In the genomic region with DNA sequence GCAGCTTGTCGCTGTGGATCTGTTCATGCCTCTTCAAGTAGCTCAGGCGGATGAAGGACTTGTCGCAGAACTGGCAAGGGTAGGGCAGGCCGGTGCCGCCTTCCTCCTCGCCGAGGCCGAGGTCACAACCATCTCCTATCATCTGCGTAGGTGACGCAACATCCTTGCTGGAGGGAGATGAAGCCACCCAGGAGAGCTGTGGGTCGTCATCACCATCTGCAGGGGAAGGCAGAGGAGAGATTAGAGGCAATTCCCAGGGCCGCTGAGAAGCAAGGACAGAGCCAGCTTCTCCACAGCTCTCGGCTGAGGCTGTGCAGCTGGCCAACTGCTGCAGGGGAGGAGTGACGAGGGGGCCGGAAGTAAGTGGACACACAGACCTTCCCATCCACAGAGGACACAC, we compare ENCODE assay signal across 9 mouse cellular contexts.
DNase-seq lines count a peak whose midpoint lies in the region; ATAC-seq and TF ChIP-seq lines count a peak whose summit lies in the region.
"Had no signal": no experiment of that assay in that cellular context is flagged by ENCODE, and none has a peak within 500 bp of the region (broad histone marks: within the 10 kb centered on the region; RNA-seq: fewer than 3 reads in every experiment).

No protein-coding gene starts in this region.

- H3K4me2 ChIP-seq in forebrain, embryonic 13.5 days = no peak overlapping the region
- no peak overlapping the region for H3K4me2 ChIP-seq in forebrain, embryonic 15.5 days (replicated peaks)
- H3K4me2 ChIP-seq in lung, postnatal 0 days (replicated peaks; ENCODE audit: low read depth, low read length) = no peak overlapping the region
- no peak overlapping the region for H3K4me2 ChIP-seq in hindbrain, embryonic 12.5 days (replicated peaks)

- H3K9ac ChIP-seq in forebrain, embryonic 13.5 days = 0 out of 2 replicates have a peak overlapping the region, but pooled peaks have one; percentile 8
- no peak overlapping the region for H3K9ac ChIP-seq in forebrain, embryonic 15.5 days (replicated peaks)
- no peak overlapping the region for H3K9ac ChIP-seq in lung, postnatal 0 days (replicated peaks; ENCODE audit: low read depth)
- H3K9ac ChIP-seq in hindbrain, embryonic 12.5 days = no peak overlapping the region

- H3K9me3 ChIP-seq in forebrain, embryonic 13.5 days (replicated peaks) = no peaks in the 10 kb centered on the region
- H3K9me3 ChIP-seq in forebrain, embryonic 15.5 days = no peaks in the 10 kb centered on the region
- H3K9me3 ChIP-seq in lung, postnatal 0 days (ENCODE audit: low read length) = no peaks in the 10 kb centered on the region
- H3K9me3 ChIP-seq in hindbrain, embryonic 12.5 days (replicated peaks) = no peaks in the 10 kb centered on the region

- no peak overlapping the region for H3K27ac ChIP-seq in forebrain, embryonic 13.5 days
- no peak overlapping the region for H3K27ac ChIP-seq in forebrain, embryonic 15.5 days (replicated peaks)
- H3K27ac ChIP-seq in lung, postnatal 0 days (ENCODE audit: low read length) = no peak overlapping the region
- peak overlapping the region; percentile 81 for H3K27ac ChIP-seq in hindbrain, embryonic 12.5 days

- TF ChIP-seq CTCF in lung, postnatal 0 days (IDR thresholded peaks at IDR 0.05) = no peak

- ATAC-seq in forebrain, embryonic 13.5 days = no peak
- ATAC-seq in forebrain, embryonic 15.5 days (replicated peaks) = no peak
- peak; percentile 37 for ATAC-seq in lung, postnatal 0 days
- no peak for ATAC-seq in hindbrain, embryonic 12.5 days (ENCODE audit: low FRiP score)
- ATAC-seq in cerebellum, adult (ENCODE audit: insufficient number of reproducible peaks, low FRiP score, low TSS enrichment) = no peak
- ATAC-seq: CD4-positive, CD25-positive, alpha-beta regulatory T cell, adult 4 months had no signal

- TF ChIP-seq EP300 in lung, postnatal 0 days (IDR thresholded peaks at IDR 0.05) = no peak

- 72% methylated on average over 15 of the region's 15 CpGs for WGBS in forebrain, embryonic 13.5 days
- 72% methylated on average over 15 of the region's 15 CpGs for WGBS in forebrain, embryonic 15.5 days
- 49% methylated on average over 15 of the region's 15 CpGs for WGBS in lung, postnatal 0 days
- 72% methylated on average over 15 of the region's 15 CpGs for WGBS in hindbrain, embryonic 12.5 days

- peaks cover 57% of the 10 kb centered on the region for H3K4me1 ChIP-seq in forebrain, embryonic 13.5 days
- H3K4me1 ChIP-seq in forebrain, embryonic 15.5 days = peaks cover 39% of the 10 kb centered on the region
- no peaks in the 10 kb centered on the region for H3K4me1 ChIP-seq in lung, postnatal 0 days (ENCODE audit: insufficient read depth, low read depth, low read length)
- H3K4me1 ChIP-seq in hindbrain, embryonic 12.5 days = peaks cover 42% of the 10 kb centered on the region

- no peaks in the 10 kb centered on the region for H3K27me3 ChIP-seq in forebrain, embryonic 13.5 days
- H3K27me3 ChIP-seq in forebrain, embryonic 15.5 days = no peaks in the 10 kb centered on the region
- no peaks in the 10 kb centered on the region for H3K27me3 ChIP-seq in lung, postnatal 0 days (replicated peaks; ENCODE audit: insufficient read depth, low read length)
- no peaks in the 10 kb centered on the region for H3K27me3 ChIP-seq in hindbrain, embryonic 12.5 days

- peaks cover 45% of the 10 kb centered on the region for H3K36me3 ChIP-seq in forebrain, embryonic 13.5 days (ENCODE audit: poor library complexity, severe bottlenecking)
- no peaks in the 10 kb centered on the region; the same call in 1 of the 2 replicates for H3K36me3 ChIP-seq in forebrain, embryonic 15.5 days
- H3K36me3 ChIP-seq in lung, postnatal 0 days (ENCODE audit: insufficient read depth, low read length) = no peaks in the 10 kb centered on the region
- H3K36me3 ChIP-seq in hindbrain, embryonic 12.5 days = peaks cover 40% of the 10 kb centered on the region

- DNase-seq in lung, postnatal 0 days (ENCODE audit: low spot score) = peak; percentile 28
- no peak for DNase-seq in lung, postnatal 14 days
- peak; percentile 32 to 33 for DNase-seq in adrenal gland, postnatal 36 days
- DNase-seq in layer of hippocampus, adult 9-10 months (ENCODE audit: low spot score) = no peak

- no peak overlapping the region for H3K4me3 ChIP-seq in forebrain, embryonic 13.5 days
- H3K4me3 ChIP-seq in forebrain, embryonic 15.5 days = no peak overlapping the region
- H3K4me3 ChIP-seq in lung, postnatal 0 days (ENCODE audit: low read depth, low read length) = no peak overlapping the region
- no peak overlapping the region for H3K4me3 ChIP-seq in hindbrain, embryonic 12.5 days

Comparison
In these comparisons a context has a peak if more than half of its experiments do, and no peak if none do; other contexts are left out.
1. DNase-seq: peak in lung, postnatal 0 days (single experiment) and adrenal gland, postnatal 36 days (2 of 2); none in lung, postnatal 14 days (single experiment) and layer of hippocampus, adult 9-10 months (single experiment).